Mouse (Mus musculus) stomach, postnatal 0 days (tissue): ENCODE data around the gene Rtbdn. TPM values are rescaled to one million over a fixed set of nuclear protein-coding genes. Genes with fewer than 3 reads are reported as not detected.
A peak's percentile ranks its signal among the peaks of the same experiment; 100 is the strongest.

Experiments
- ATAC-seq: fragments of 200-750 bp; cut with Nextera tagmentation; 2 replicates; pipeline ENCODE4 v1.8.0; 2017; ENCODE audit not compliant: low FRiP score, low TSS enrichment
- DNase-seq: peaks from one replicate; pipeline ENCODE4 v3.0.0-alpha.2; 2016; ENCODE audit warnings: low spot score
- H3K27ac ChIP-seq: fragments of 300-500 bp; sonication (generic); replicated peaks from 2 replicates; pipeline ENCODE4 v1.5.1; 2014; ENCODE audit warnings: mild to moderate bottlenecking, control low read depth
- H3K27me3 ChIP-seq: fragments of 300-500 bp; sonication (generic); 2 replicates; pipeline ENCODE4 v1.6.1; 2014; ENCODE audit warnings: low read length; ENCODE audit not compliant: control insufficient read depth, insufficient read depth
- H3K36me3 ChIP-seq: fragments of 300-500 bp; sonication (generic); 2 replicates; pipeline ENCODE4 v1.6.1; 2014; ENCODE audit warnings: low read length, mixed read lengths; ENCODE audit not compliant: control insufficient read depth, insufficient read depth
- H3K4me1 ChIP-seq: fragments of 300-500 bp; sonication (generic); replicated peaks from 2 replicates; pipeline ENCODE4 v1.6.1; 2014; ENCODE audit warnings: antibody characterized with exemption; ENCODE audit not compliant: control insufficient read depth, insufficient read depth
- H3K4me2 ChIP-seq: fragments of 300-500 bp; sonication (generic); replicated peaks from 2 replicates; pipeline ENCODE4 v1.6.1; 2014; ENCODE audit warnings: low read depth, mild to moderate bottlenecking, control low read depth, moderate library complexity
- H3K4me3 ChIP-seq: fragments of 300-500 bp; sonication (generic); 2 replicates; pipeline ENCODE4 v1.5.1; 2014; ENCODE audit warnings: low read depth, low read length, control low read depth
- H3K9ac ChIP-seq: fragments of 300-500 bp; sonication (generic); 2 replicates; pipeline ENCODE4 v1.6.1; 2014; ENCODE audit warnings: mild to moderate bottlenecking, low read length, control low read depth, mixed read lengths
- H3K9me3 ChIP-seq: fragments of 300-500 bp; sonication (generic); 2 replicates; pipeline ENCODE4 v1.6.1; 2016; ENCODE audit warnings: low read length; ENCODE audit not compliant: control insufficient read depth
- CTCF ChIP-seq: IDR thresholded peaks from 2 replicates; pipeline ENCODE4 v1.5.1; 2016; ENCODE audit warnings: antibody characterized with exemption, low read depth, mild to moderate bottlenecking, moderate library complexity
- EP300 ChIP-seq: optimal IDR thresholded peaks from 2 replicates; pipeline ENCODE3; 2016; ENCODE audit warnings: antibody characterized with exemption
- WGBS: fragments of 180-500 bp; shearing (Covaris S2); extraction: QIAGEN DNeasy Blood & Tissue Kit; methylation state at CpG from one replicate; pipeline ENCODE4 v1.1.7; 2014; 5-methylcytosine and 5-hydroxymethylcytosine counted together
- microRNA-seq: library from miRNA; unstranded; fragments of <30 nt; microRNA quantifications from one replicate; pipeline ENCODE4, GENCODE M21; 2016
- polyA plus RNA-seq: library from polyadenylated mRNA; unstranded; fragments of >200 nt; fragmentation: Nextera tagmentation; extraction: Ambion mirVana; gene quantifications from 2 replicates; pipeline ENCODE4 v1.2.1, GENCODE M21; 2015

Gene Rtbdn
- polyA plus RNA-seq, 1 experiment from 2014 or later: 0.05 TPM

GRCm38 (mm10) chr8:84990349-84990748 lies 43.6 kb downstream of the Rtbdn start, which contains the start of gene Hook2:
Gene Hook2, plus strand, starts transcription at chr8:84990603.
- no peaks in the 10 kb centered on the region for H3K36me3 ChIP-seq
- peak within 1 kb of the TSS; percentile 92 for H3K4me2 ChIP-seq
- H3K4me1 ChIP-seq: peaks cover 10% of the 10 kb centered on the region
- no peaks in the 10 kb centered on the region for H3K9me3 ChIP-seq
- no peaks in the 10 kb centered on the region for H3K27me3 ChIP-seq
- DNase-seq (peak; percentile 99), ATAC-seq (peak; percentile 91)
- peak within 1 kb of the TSS; percentile 74 for H3K9ac ChIP-seq
- H3K4me3 ChIP-seq: peak within 1 kb of the TSS; percentile 58
- H3K27ac ChIP-seq: peak within 1 kb of the TSS; percentile 94
- TF ChIP-seq EP300: no peak
- peak; percentile 98 for TF ChIP-seq CTCF
- WGBS: 0% methylated on average over 28 of the region's 28 CpGs

GRCm38 (mm10) chr8:84990836-84991235 lies 44.0 kb downstream of the Rtbdn start:
- peak; percentile 82 for ATAC-seq
- Histone ChIP-seq H3K27me3 (no peaks in the 10 kb centered on the region), H3K27ac (peak overlapping the region; percentile 94), H3K4me1 (peaks cover 6% of the 10 kb centered on the region), H3K9me3 (no peaks in the 10 kb centered on the region), H3K36me3 (no peaks in the 10 kb centered on the region), H3K4me3 (peak overlapping the region; percentile 58), H3K9ac (peak overlapping the region; percentile 74), H3K4me2 (peak overlapping the region; percentile 92)
- TF ChIP-seq EP300 (no peak), CTCF (no peak)
- WGBS: under 1% methylated on average over 15 of the region's 15 CpGs
- peak; percentile 97 for DNase-seq

GRCm38 (mm10) chr8:84994375-84994774 lies 47.6 kb downstream of the Rtbdn start:
- no peak overlapping the region for H3K27ac ChIP-seq
- ATAC-seq: no peak
- no peak for TF ChIP-seq CTCF
- no peak for TF ChIP-seq EP300
- no peak overlapping the region for H3K9ac ChIP-seq
- no peaks in the 10 kb centered on the region for H3K27me3 ChIP-seq
- H3K36me3 ChIP-seq: no peaks in the 10 kb centered on the region
- peaks cover 6% of the 10 kb centered on the region for H3K4me1 ChIP-seq
- no peak for DNase-seq
- H3K4me3 ChIP-seq: no peak overlapping the region
- 91% methylated on average over 9 of the region's 9 CpGs for WGBS
- no peaks in the 10 kb centered on the region for H3K9me3 ChIP-seq
- no peak overlapping the region for H3K4me2 ChIP-seq

GRCm38 (mm10) chr8:84995680-84996079 lies 48.9 kb downstream of the Rtbdn start:
- WGBS: 44% methylated on average over 25 of the region's 25 CpGs
- TF ChIP-seq CTCF (no peak), EP300 (no peak)
- Histone ChIP-seq H3K9ac (no peak overlapping the region), H3K27ac (no peak overlapping the region), H3K4me2 (0 out of 2 replicates have a peak overlapping the region, but pooled peaks have one; percentile 8), H3K4me3 (no peak overlapping the region), H3K4me1 (peaks cover 6% of the 10 kb centered on the region), H3K36me3 (no peaks in the 10 kb centered on the region), H3K9me3 (no peaks in the 10 kb centered on the region), H3K27me3 (no peaks in the 10 kb centered on the region)
- DNase-seq (no peak), ATAC-seq (no peak)

- no peak for DNase-seq
Measured at GRCm38 (mm10) chr8:84996978-84997377, 50.2 kb downstream of the Rtbdn start.

GRCm38 (mm10) chr8:84997649-84998295 lies 51.0 kb downstream of the Rtbdn start:
- DNase-seq (peak; percentile 94), ATAC-seq (peak; percentile 80)
- Histone ChIP-seq H3K4me2 (no peak overlapping the region; the same call in 1 of the 2 replicates), H3K27ac (no peak overlapping the region), H3K9ac (peak overlapping the region; percentile 31; the same call in 1 of the 2 replicates), H3K4me3 (no peak overlapping the region), H3K9me3 (no peaks in the 10 kb centered on the region), H3K27me3 (no peaks in the 10 kb centered on the region), H3K36me3 (no peaks in the 10 kb centered on the region), H3K4me1 (no peaks in the 10 kb centered on the region)
- no peak for TF ChIP-seq EP300
- TF ChIP-seq CTCF: peak; percentile 98
- 13% methylated on average over 19 of the region's 19 CpGs for WGBS

More at GRCm38 (mm10) chr8:84996978-84997377, 50.2 kb downstream of the Rtbdn start:
- 86% methylated on average over 5 of the region's 5 CpGs for WGBS
- no peak for ATAC-seq
- no peak overlapping the region for H3K27ac ChIP-seq
- H3K4me3 ChIP-seq: no peak overlapping the region
- no peak for TF ChIP-seq CTCF
- TF ChIP-seq EP300: no peak
- no peaks in the 10 kb centered on the region for H3K4me1 ChIP-seq
- H3K27me3 ChIP-seq: no peaks in the 10 kb centered on the region
- no peak overlapping the region for H3K9ac ChIP-seq
- no peak overlapping the region for H3K4me2 ChIP-seq
- no peaks in the 10 kb centered on the region for H3K9me3 ChIP-seq
- no peaks in the 10 kb centered on the region for H3K36me3 ChIP-seq

Small RNA genes within 50 kb of the gene (microRNA-seq; reads per million reads assigned to microRNA genes)
- not detected for gene Gm24197

Other genes with a start within 250 kb of the Rtbdn start
- 4.0 and 4.3 TPM in 2 replicates for gene Lyl1, start 245.5 kb upstream of the Rtbdn start, polyA plus RNA-seq
- gene G430095P16Rik, start 224.0 kb upstream of the Rtbdn start, polyA plus RNA-seq: 1.7 and 2.0 TPM in 2 replicates
- 36.5 and 36.6 TPM in 2 replicates for gene Nfix, start 146.6 kb upstream of the Rtbdn start, polyA plus RNA-seq
- gene Dand5, start 124.2 kb upstream of the Rtbdn start, polyA plus RNA-seq: 3.3 TPM in 2 replicates
- gene Gadd45gip1, start 115.5 kb upstream of the Rtbdn start, polyA plus RNA-seq: 38.5 and 39.3 TPM in 2 replicates
- 69.8 and 70.6 TPM in 2 replicates for gene Rad23a, start 106.3 kb upstream of the Rtbdn start, polyA plus RNA-seq
- 522 and 537 TPM in 2 replicates for gene Calr, start 100.1 kb upstream of the Rtbdn start, polyA plus RNA-seq
- 43.3 and 44.3 TPM in 2 replicates for gene Farsa, start 90.0 kb upstream of the Rtbdn start, polyA plus RNA-seq
- gene Syce2, start 74.9 kb upstream of the Rtbdn start, polyA plus RNA-seq: 25.0 and 27.3 TPM in 2 replicates
- 18.5 and 21.1 TPM in 2 replicates for gene Gcdh, start 53.1 kb upstream of the Rtbdn start, polyA plus RNA-seq
- gene Klf1, start 45.1 kb upstream of the Rtbdn start, polyA plus RNA-seq: 0.51 and 0.82 TPM in 2 replicates
- 15.9 and 17.4 TPM in 2 replicates for gene Dnase2a, start 38.4 kb upstream of the Rtbdn start, polyA plus RNA-seq
- 0.87 and 1.1 TPM in 2 replicates for gene Mast1, start 9.6 kb upstream of the Rtbdn start, polyA plus RNA-seq
- not detected in 2 replicates for gene Gm49661, start 22.4 kb downstream of the Rtbdn start, polyA plus RNA-seq
- 370 and 376 TPM in 2 replicates for gene Prdx2, start 22.6 kb downstream of the Rtbdn start, polyA plus RNA-seq
- gene Rnaseh2a, start 22.8 kb downstream of the Rtbdn start, polyA plus RNA-seq: 79.4 and 80.1 TPM in 2 replicates
- gene Junb, start 31.7 kb downstream of the Rtbdn start, polyA plus RNA-seq: 88.5 and 95.9 TPM in 2 replicates
- 28.8 and 30.9 TPM in 2 replicates for gene Hook2, start 43.6 kb downstream of the Rtbdn start, polyA plus RNA-seq
- gene Best2, start 67.5 kb downstream of the Rtbdn start, polyA plus RNA-seq: 0.06 and 0.16 TPM in 2 replicates
- 68.0 and 71.8 TPM in 2 replicates for gene Asna1, start 78.3 kb downstream of the Rtbdn start, polyA plus RNA-seq
- 94.4 and 95.1 TPM in 2 replicates for gene Trir, start 79.8 kb downstream of the Rtbdn start, polyA plus RNA-seq
- 12.5 and 15.4 TPM in 2 replicates for gene Tnpo2, start 89.9 kb downstream of the Rtbdn start, polyA plus RNA-seq
- 25.7 and 28.4 TPM in 2 replicates for gene Fbxw9, start 113.1 kb downstream of the Rtbdn start, polyA plus RNA-seq
- not detected in 2 replicates for gene Gm5741, start 121.0 kb downstream of the Rtbdn start, polyA plus RNA-seq
- gene Dhps, start 124.8 kb downstream of the Rtbdn start, polyA plus RNA-seq: 40.2 and 42.2 TPM in 2 replicates
- 114 and 117 TPM in 2 replicates for gene Wdr83os, start 133.7 kb downstream of the Rtbdn start, polyA plus RNA-seq
- 22.3 and 23.6 TPM in 2 replicates for gene Wdr83, start 134.3 kb downstream of the Rtbdn start, polyA plus RNA-seq
- 29.1 and 32.6 TPM in 2 replicates for gene Man2b1, start 136.3 kb downstream of the Rtbdn start, polyA plus RNA-seq
- 1.2 and 1.5 TPM in 2 replicates for gene Zfp791, start 176.1 kb downstream of the Rtbdn start, polyA plus RNA-seq
- gene Cks1brt, start 204.9 kb downstream of the Rtbdn start, polyA plus RNA-seq: 0.05 TPM in 1 of 2 replicates, not detected in the other